Comparison of ENCODE assay signal across 12 mouse cellular contexts in genomic region chr1:170161852-170162251, GRCm38 (mm10). TPM values are rescaled to one million over a fixed set of nuclear protein-coding genes. Genes with fewer than 3 reads are reported as not detected.
DNase-seq lines count a peak whose midpoint lies in the region; ATAC-seq lines count a peak whose summit lies in the region.
"Had no signal": no experiment of that assay in that cellular context is flagged by ENCODE, and none has a peak within 500 bp of the region (broad histone marks: within the 10 kb centered on the region; RNA-seq: fewer than 3 reads in every experiment).

No protein-coding gene starts in this region.

- 50% methylated on average over 6 of the region's 6 CpGs for WGBS in heart, embryonic 15.5 days
- 85% methylated on average over 6 of the region's 6 CpGs for WGBS in hindbrain, embryonic 11.5 days

- DNase-seq in ovary, postnatal 36 days (ENCODE audit: low spot score): peak; percentile 25
- DNase-seq in ovary, postnatal 10 days (ENCODE audit: low spot score): no peak
- peak; percentile 76 to 83 for DNase-seq in lung, adult 18-20 months
- DNase-seq in thymus, postnatal 36 days: no peak
- DNase-seq in hindbrain, embryonic 11.5 days (ENCODE audit: low spot score): no peak
- DNase-seq in embryo, embryonic 10 days (ENCODE audit: low spot score): no peak
- DNase-seq: right cerebral cortex, adult 18-20 months had no signal

- no peak overlapping the region for H3K9ac ChIP-seq in heart, embryonic 15.5 days
- no peak overlapping the region for H3K9ac ChIP-seq in hindbrain, embryonic 11.5 days (ENCODE audit: low read depth, low read length)
- H3K9ac ChIP-seq: embryonic facial prominence, embryonic 15.5 days; hindbrain, embryonic 12.5 days; limb, embryonic 13.5 days had no signal

- no peak for ATAC-seq in heart, embryonic 15.5 days (replicated peaks; ENCODE audit: insufficient number of reproducible peaks, insufficient read depth, low FRiP score, low read depth)
- no peak for ATAC-seq in hindbrain, embryonic 11.5 days (ENCODE audit: low FRiP score)

- H3K27ac ChIP-seq in heart, embryonic 15.5 days: peak overlapping the region; percentile 49
- no peak overlapping the region for H3K27ac ChIP-seq in hindbrain, embryonic 11.5 days (ENCODE audit: low read depth, low read length)
- H3K27ac ChIP-seq: embryonic facial prominence, embryonic 15.5 days; hindbrain, embryonic 12.5 days; limb, embryonic 13.5 days had no signal

- no peak overlapping the region for H3K4me3 ChIP-seq in heart, embryonic 15.5 days
- no peak overlapping the region for H3K4me3 ChIP-seq in hindbrain, embryonic 11.5 days (ENCODE audit: low read depth, low read length)
- H3K4me3 ChIP-seq: embryonic facial prominence, embryonic 15.5 days; hindbrain, embryonic 12.5 days; limb, embryonic 13.5 days had no signal

- no peak overlapping the region for H3K4me2 ChIP-seq in heart, embryonic 15.5 days
- no peak overlapping the region for H3K4me2 ChIP-seq in hindbrain, embryonic 11.5 days (replicated peaks; ENCODE audit: low read depth, low read length)
- H3K4me2 ChIP-seq: embryonic facial prominence, embryonic 15.5 days; hindbrain, embryonic 12.5 days; limb, embryonic 13.5 days had no signal

- no peaks in the 10 kb centered on the region for H3K27me3 ChIP-seq in heart, embryonic 15.5 days
- no peaks in the 10 kb centered on the region for H3K27me3 ChIP-seq in hindbrain, embryonic 11.5 days (ENCODE audit: control insufficient read depth, insufficient read depth, low read length)
- H3K27me3 ChIP-seq: embryonic facial prominence, embryonic 15.5 days; hindbrain, embryonic 12.5 days; limb, embryonic 13.5 days had no signal

- H3K4me1 ChIP-seq in heart, embryonic 15.5 days (replicated peaks): peaks cover 6% of the 10 kb centered on the region
- H3K4me1 ChIP-seq in hindbrain, embryonic 11.5 days (replicated peaks; ENCODE audit: control insufficient read depth, insufficient read depth, low read length): no peaks in the 10 kb centered on the region
- H3K4me1 ChIP-seq: embryonic facial prominence, embryonic 15.5 days; limb, embryonic 13.5 days had no signal

- peaks cover 44% of the 10 kb centered on the region for H3K36me3 ChIP-seq in heart, embryonic 15.5 days
- no peaks in the 10 kb centered on the region for H3K36me3 ChIP-seq in hindbrain, embryonic 11.5 days (ENCODE audit: control insufficient read depth, insufficient read depth, low read length)

- H3K9me3 ChIP-seq in heart, embryonic 15.5 days (replicated peaks): no peaks in the 10 kb centered on the region
- no peaks in the 10 kb centered on the region for H3K9me3 ChIP-seq in hindbrain, embryonic 11.5 days (ENCODE audit: control insufficient read depth, low read length)
- H3K9me3 ChIP-seq: embryonic facial prominence, embryonic 15.5 days; G1E; hindbrain, embryonic 12.5 days; limb, embryonic 13.5 days had no signal

RNA-seq across cellular contexts. Expression of gene Uap1, which starts 12.9 kb away (rescaled TPM):
- 45.0 and 46.0 TPM in 2 replicates for polyA plus RNA-seq in heart, embryonic 15.5 days (2015; fragmentation: Nextera tagmentation; extraction: Ambion mirVana)
- polyA plus RNA-seq in hindbrain, embryonic 11.5 days (2014; fragmentation: Nextera tagmentation; extraction: Ambion mirVana): 67.2 and 69.2 TPM in 2 replicates

RNA-seq across cellular contexts. Expression of gene Ddr2, which starts 51.3 kb away (rescaled TPM):
- polyA plus RNA-seq in heart, embryonic 15.5 days (2015; fragmentation: Nextera tagmentation; extraction: Ambion mirVana): 12.0 and 17.1 TPM in 2 replicates
- polyA plus RNA-seq in hindbrain, embryonic 11.5 days (2014; fragmentation: Nextera tagmentation; extraction: Ambion mirVana): 31.2 and 32.0 TPM in 2 replicates
- polyA plus RNA-seq: G1E had no signal

RNA-seq across cellular contexts. Expression of gene Uhmk1, which starts 53.3 kb away (rescaled TPM):
- 4.6 and 6.1 TPM in 2 replicates for polyA plus RNA-seq in heart, embryonic 15.5 days (2015; fragmentation: Nextera tagmentation; extraction: Ambion mirVana)
- polyA plus RNA-seq in hindbrain, embryonic 11.5 days (2014; fragmentation: Nextera tagmentation; extraction: Ambion mirVana): 13.6 and 16.4 TPM in 2 replicates

Comparison
In these comparisons a context has a peak if more than half of its experiments do, and no peak if none do; other contexts are left out.
1. DNase-seq: peak in ovary, postnatal 36 days (single experiment) and lung, adult 18-20 months (2 of 2); none in ovary, postnatal 10 days (single experiment), thymus, postnatal 36 days (0 of 2), hindbrain, embryonic 11.5 days (single experiment) and embryo, embryonic 10 days (single experiment).